Mouse (Mus musculus): Measurements from ENCODE around the gene Adam30.

GRCm38 (mm10) chr3:98118252-98118651 lies 42.2 kb upstream of the Adam30 start:
- TF ChIP-seq CTCF (IDR thresholded peaks at IDR 0.05; ENCODE audit: borderline replicate concordance, insufficient read depth, low read length) = no peak
- TF ChIP-seq POLR2A (IDR thresholded peaks at IDR 0.05; ENCODE audit: low read depth, low read length) = no peak

Measured in embryonic fibroblast, embryonic 13.5 days (primary cell).